Mouse (Mus musculus): ENCODE results near the gene Wipf2.

GRCm38 (mm10) chr11:98904577-98904976, 41.1 kb downstream of the Wipf2 start:
- peak; percentile 60; the same call in 1 of the 2 replicates for TF ChIP-seq GATA1 (IDR thresholded peaks at IDR 0.05; ENCODE audit: low read length)
- peak; percentile 62; the same call in 2 of the 3 replicates for TF ChIP-seq TAL1 (IDR thresholded peaks at IDR 0.05; ENCODE audit: low read length)
